Mouse (Mus musculus) forebrain, embryonic 10.5 days (tissue): ENCODE measurements at regions not wholly inside any gene's neighbourhood (a gene's known extent, or its start where the extent isn't known, plus 50 kb on each side); places are given as distances from the start of the nearest gene placed in this dataset.

ENCODE experiments used
- DNase-seq: peaks from one replicate; pipeline ENCODE4 v3.0.0-alpha.2; 2017; ENCODE audit warnings: low spot score; ENCODE audit errors: extremely low spot score
- H3K27ac ChIP-seq: fragments of 300-500 bp; sonication (generic); 2 replicates; pipeline ENCODE4 v1.5.1; 2016; ENCODE audit warnings: mild to moderate bottlenecking
- H3K27me3 ChIP-seq: fragments of 300-500 bp; sonication (generic); 2 replicates; pipeline ENCODE4 v1.6.1; 2016; ENCODE audit warnings: mild to moderate bottlenecking; ENCODE audit not compliant: poor library complexity, severe bottlenecking
- H3K36me3 ChIP-seq: fragments of 300-500 bp; sonication (generic); replicated peaks from 2 replicates; pipeline ENCODE4 v1.6.1; 2016; ENCODE audit warnings: mild to moderate bottlenecking, moderate library complexity
- H3K4me1 ChIP-seq: fragments of 300-500 bp; sonication (generic); 2 replicates; pipeline ENCODE4 v1.6.1; 2016
- H3K4me3 ChIP-seq: fragments of 300-500 bp; sonication (generic); 2 replicates; pipeline ENCODE4 v1.5.1; 2016; ENCODE audit warnings: mild to moderate bottlenecking, moderate library complexity
- H3K9me3 ChIP-seq: fragments of 300-500 bp; sonication (generic); 2 replicates; pipeline ENCODE4 v1.6.1; 2016; ENCODE audit warnings: mild to moderate bottlenecking, moderate library complexity
- WGBS: fragments of 180-500 bp; shearing (Covaris S2); methylation state at CpG from one replicate; pipeline ENCODE4 v1.1.7; 2016; 5-methylcytosine and 5-hydroxymethylcytosine counted together

DNA sequence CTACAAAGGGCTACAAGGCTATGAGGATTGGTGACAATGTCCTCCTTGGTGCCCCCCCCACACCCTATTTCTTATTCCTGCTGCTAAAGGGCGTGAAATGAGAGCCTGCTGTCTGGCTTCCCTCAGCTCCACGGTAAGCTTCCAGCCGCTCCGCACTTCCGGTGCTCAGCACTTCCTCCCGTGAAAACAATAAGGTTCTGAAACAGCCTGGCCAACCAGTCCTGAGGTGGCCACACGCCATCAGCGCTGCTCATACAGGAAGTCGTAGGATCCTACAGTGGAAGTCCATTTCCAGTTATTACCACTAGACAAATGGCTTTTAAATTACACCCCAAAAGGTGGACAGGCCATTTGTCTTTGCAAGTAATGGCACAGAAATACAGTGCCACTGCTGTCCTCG lies 188.8 kb upstream of the Six2 start:
- peak overlapping the region; percentile 16; the same call in 1 of the 2 replicates for H3K27ac ChIP-seq
- peaks cover 78% of the 10 kb centered on the region for H3K27me3 ChIP-seq
- no peaks in the 10 kb centered on the region for H3K36me3 ChIP-seq
- no peaks in the 10 kb centered on the region for H3K9me3 ChIP-seq
- peaks cover 59% of the 10 kb centered on the region for H3K4me1 ChIP-seq
- no peak overlapping the region for H3K4me3 ChIP-seq
- no peak for DNase-seq
- 67% methylated on average over 10 of the region's 10 CpGs for WGBS

DNA sequence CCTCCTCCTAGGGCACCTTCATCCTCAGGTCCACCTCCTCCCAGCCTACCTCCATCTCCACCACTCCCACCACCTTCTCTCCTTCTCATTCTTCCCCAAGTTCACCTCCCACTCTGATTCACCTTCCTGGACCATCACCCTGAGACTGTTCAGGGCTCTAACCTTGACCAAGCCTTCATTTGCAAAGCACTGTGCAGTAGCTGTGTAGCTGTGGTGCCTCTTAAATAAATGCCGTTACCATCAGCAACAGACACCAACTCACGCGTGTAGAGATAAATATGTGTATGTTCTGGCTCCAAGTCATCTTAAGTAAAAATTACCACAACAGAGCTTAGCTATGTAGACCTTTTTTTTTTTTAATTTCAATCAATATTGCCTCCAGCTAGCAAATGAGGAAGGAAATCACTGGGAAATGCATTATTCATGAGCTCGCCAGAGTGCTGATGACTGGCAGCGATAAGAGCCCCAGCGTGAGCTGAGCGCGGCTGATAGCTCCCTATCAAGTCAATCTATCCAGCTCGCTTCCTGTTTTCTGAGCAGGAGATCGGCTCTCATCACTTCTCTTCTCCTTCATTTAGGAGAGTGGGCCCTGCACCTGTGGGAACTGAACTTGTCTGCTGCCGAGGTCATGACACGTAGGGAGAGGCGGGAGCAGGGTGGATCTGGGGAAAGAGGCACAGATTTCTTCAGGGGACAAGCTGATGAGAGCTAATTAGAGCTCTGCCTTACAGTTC lies 185.9 kb upstream of the Six2 start:
- H3K4me3 ChIP-seq, result peak overlapping the region; percentile 40
- H3K9me3 ChIP-seq, result no peaks in the 10 kb centered on the region
- no peaks in the 10 kb centered on the region for H3K36me3 ChIP-seq
- DNase-seq, result peak; percentile 34
- peaks cover 73% of the 10 kb centered on the region for H3K4me1 ChIP-seq
- WGBS, result 18% methylated on average over 13 of the region's 13 CpGs
- H3K27ac ChIP-seq, result peak overlapping the region; percentile 58; the same call in 1 of the 2 replicates
- peaks cover 85% of the 10 kb centered on the region for H3K27me3 ChIP-seq

DNA sequence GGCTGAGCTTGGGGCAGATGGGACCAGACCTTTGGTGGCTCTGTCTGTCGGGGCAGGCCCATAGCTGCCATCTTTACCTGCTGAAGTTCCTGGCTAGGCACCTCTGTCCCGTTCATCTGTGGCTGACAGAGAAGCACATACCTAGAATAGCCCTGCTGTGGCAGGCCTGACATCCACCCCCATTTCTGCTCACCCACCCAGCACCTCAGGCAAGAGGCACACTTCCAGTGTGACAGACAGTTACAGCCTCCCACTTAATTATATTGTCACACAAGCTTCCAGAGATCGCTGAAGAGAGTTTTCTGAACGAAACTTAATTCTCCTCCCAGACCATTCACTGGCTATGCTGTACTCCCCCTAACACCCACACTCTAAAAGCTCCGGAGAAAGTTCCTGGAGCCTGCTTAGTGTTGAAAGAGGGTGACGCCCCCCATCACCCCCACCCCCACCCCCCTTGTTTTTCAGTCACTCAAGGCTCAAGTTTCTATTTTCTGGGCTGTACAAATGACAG lies 184.9 kb upstream of the Six2 start:
- no peak for DNase-seq
- Histone ChIP-seq H3K9me3 (no peaks in the 10 kb centered on the region), H3K27ac (peak overlapping the region; percentile 11; the same call in 1 of the 2 replicates), H3K4me1 (peaks cover 84% of the 10 kb centered on the region), H3K27me3 (peaks cover 82% of the 10 kb centered on the region), H3K4me3 (no peak overlapping the region), H3K36me3 (no peaks in the 10 kb centered on the region)
- 56% methylated on average over 6 of the region's 6 CpGs for WGBS

DNA sequence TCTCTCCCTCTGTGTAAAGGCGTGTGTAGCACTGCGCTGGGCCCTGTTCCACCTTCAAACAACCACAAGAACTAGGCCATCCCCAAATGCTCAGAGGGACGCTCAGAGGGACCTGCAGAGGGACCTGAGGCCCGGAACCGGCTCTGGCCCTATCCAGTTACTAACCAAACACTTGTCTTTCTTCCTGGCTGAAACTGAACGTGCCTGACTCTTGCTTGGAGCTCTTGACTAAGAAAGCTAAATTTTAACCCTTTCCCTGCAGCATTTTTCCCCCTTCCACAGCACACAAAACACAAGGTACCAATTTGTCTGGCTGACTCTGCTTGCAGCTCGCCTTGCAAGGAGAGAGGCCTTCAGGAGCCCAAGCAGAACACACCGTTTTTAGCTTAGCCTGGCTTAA lies 182.3 kb upstream of the Six2 start:
- Histone ChIP-seq H3K9me3 (no peaks in the 10 kb centered on the region), H3K27ac (peak overlapping the region; percentile 37; the same call in 1 of the 2 replicates), H3K27me3 (peaks cover 64% of the 10 kb centered on the region), H3K4me1 (peaks cover 76% of the 10 kb centered on the region), H3K4me3 (no peak overlapping the region), H3K36me3 (no peaks in the 10 kb centered on the region)
- DNase-seq, result no peak
- WGBS, result 43% methylated on average over 8 of the region's 8 CpGs

DNA sequence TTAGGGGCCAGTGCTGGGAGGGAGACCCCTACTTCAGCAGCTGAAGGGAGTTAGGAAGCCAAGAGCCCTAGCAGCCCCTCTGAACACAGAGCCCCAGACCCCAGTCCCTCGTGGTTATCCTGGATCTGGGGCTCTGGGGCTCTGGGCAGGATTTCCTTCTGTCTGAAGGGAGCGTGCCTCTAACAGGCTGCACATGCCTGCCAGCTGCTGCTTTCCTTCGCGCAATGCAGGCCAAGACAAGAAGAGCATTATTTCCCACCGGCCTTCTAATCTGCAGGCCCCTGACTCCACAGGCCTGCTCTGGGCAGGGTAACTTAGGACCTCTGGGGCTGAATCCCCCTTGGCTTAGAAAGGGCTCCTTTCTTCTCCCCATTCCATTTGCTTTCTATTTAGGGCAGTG lies 181.1 kb upstream of the Six2 start:
- DNase-seq, result no peak
- Histone ChIP-seq H3K27ac (peak overlapping the region; percentile 73), H3K4me3 (no peak overlapping the region), H3K27me3 (peaks cover 54% of the 10 kb centered on the region), H3K4me1 (peaks cover 65% of the 10 kb centered on the region), H3K9me3 (no peaks in the 10 kb centered on the region), H3K36me3 (no peaks in the 10 kb centered on the region)
- 35% methylated on average over 5 of the region's 5 CpGs for WGBS

DNA sequence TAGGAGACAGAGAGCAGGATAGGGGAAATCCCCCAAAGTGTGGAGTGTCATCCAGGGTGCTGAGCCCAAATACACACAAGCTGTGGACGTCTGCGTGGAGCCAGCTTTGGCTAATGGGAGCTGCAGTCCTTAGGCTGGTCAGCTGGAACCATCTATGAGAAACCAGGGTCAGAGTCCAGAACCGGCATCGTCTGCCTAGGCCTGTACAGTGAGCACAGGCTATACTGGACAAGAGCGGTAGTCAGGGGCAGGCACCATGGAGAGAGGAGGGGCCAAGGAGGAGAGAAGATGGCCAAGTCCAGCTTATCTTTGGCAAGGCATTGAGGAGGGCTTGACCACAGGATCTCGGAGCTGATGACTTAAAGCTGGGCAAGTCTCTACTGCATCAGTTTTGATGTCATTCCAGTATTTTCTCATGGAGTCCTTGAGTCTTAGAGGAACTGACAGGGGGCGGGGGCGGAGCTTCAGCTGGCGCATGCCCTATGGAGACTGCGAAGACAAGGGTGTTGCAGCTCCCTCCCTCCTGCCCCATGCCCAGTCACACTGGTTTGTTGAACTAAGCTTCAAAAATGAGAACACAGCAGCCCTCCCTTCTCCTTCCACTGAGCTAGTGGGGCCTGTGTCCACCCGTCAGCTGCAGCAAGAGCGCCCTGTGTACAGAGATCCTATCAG lies 180.0 kb upstream of the Six2 start:
- peak overlapping the region; percentile 40; the same call in 1 of the 2 replicates for H3K27ac ChIP-seq
- 84% methylated on average over 12 of the region's 12 CpGs for WGBS
- H3K4me1 ChIP-seq, result peaks cover 54% of the 10 kb centered on the region
- peaks cover 43% of the 10 kb centered on the region for H3K27me3 ChIP-seq
- no peaks in the 10 kb centered on the region for H3K36me3 ChIP-seq
- no peak overlapping the region for H3K4me3 ChIP-seq
- DNase-seq, result no peak
- H3K9me3 ChIP-seq, result no peaks in the 10 kb centered on the region

DNA sequence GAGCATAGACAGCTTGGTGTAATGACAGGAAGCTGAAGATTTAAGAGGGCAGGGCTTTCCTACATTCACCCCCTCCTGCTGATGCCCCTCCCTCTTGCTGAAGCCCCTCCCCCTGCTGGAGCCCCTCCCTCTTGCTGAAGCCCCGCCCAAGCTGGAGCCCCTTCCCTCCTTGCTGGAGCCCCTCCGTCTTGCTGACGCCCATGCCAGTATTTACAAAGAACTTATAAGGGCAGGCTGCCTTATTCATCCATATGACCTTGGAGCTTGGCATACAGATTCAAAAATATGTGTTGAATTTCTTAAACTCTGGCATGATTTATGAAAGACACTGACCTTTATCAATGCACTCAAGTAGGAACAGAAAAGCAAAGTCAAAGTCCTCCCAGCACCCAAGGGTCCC lies 178.5 kb upstream of the Six2 start:
- no peak for DNase-seq
- WGBS, result 78% methylated on average over 3 of the region's 3 CpGs
- Histone ChIP-seq H3K4me1 (peaks cover 41% of the 10 kb centered on the region), H3K9me3 (no peaks in the 10 kb centered on the region), H3K27me3 (peaks cover 33% of the 10 kb centered on the region), H3K36me3 (no peaks in the 10 kb centered on the region), H3K4me3 (no peak overlapping the region), H3K27ac (no peak overlapping the region)

DNA sequence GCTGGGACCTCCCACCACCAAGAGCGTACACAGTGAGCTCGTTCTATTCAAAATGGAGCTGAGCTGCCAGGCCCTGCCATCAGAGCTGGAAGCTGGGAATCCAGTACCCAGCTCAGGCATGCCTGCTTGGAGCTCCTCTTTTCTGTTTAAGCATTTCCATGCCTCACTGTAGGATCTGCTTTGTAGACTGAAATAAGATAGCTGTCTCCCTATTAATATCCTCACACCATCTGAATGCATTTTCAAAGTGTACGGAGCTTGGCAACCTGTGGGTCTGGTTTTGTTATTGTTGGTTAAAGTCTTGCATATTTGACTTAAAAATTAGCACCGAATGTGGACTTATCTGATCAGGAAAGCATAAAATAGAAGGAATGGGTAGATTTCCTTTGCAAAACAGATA lies 177.9 kb upstream of the Six2 start:
- peaks cover 34% of the 10 kb centered on the region for H3K4me1 ChIP-seq
- 90% methylated on average over 4 of the region's 4 CpGs for WGBS
- no peak for DNase-seq
- no peak overlapping the region for H3K27ac ChIP-seq
- peaks cover 27% of the 10 kb centered on the region for H3K27me3 ChIP-seq
- H3K36me3 ChIP-seq, result no peaks in the 10 kb centered on the region
- no peaks in the 10 kb centered on the region for H3K9me3 ChIP-seq
- H3K4me3 ChIP-seq, result no peak overlapping the region

DNA sequence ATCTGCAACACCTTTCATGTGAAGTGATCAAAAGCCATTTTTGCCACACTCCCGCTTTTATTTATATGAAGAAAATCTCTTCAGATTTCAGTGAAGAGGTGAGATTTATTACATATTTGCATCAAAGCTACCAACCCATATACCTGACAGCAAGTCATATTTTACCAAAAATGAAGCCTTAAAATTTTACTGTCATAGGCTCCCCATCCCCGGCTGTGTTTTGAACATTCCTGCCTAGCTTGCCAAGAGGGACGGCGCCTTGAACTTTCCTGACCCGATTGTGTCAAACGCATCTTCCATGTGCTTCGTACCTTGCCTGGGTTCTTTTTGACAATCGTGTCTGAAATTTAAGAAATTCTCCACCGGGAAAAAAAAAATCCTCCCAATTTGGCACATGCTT lies 173.3 kb upstream of the Six2 start:
- H3K9me3 ChIP-seq, result no peaks in the 10 kb centered on the region
- no peaks in the 10 kb centered on the region for H3K36me3 ChIP-seq
- no peak overlapping the region for H3K4me3 ChIP-seq
- H3K4me1 ChIP-seq, result peaks cover 20% of the 10 kb centered on the region
- H3K27me3 ChIP-seq, result peaks cover 15% of the 10 kb centered on the region
- WGBS, result 84% methylated on average over 9 of the region's 9 CpGs
- no peak overlapping the region for H3K27ac ChIP-seq
- DNase-seq, result no peak

DNA sequence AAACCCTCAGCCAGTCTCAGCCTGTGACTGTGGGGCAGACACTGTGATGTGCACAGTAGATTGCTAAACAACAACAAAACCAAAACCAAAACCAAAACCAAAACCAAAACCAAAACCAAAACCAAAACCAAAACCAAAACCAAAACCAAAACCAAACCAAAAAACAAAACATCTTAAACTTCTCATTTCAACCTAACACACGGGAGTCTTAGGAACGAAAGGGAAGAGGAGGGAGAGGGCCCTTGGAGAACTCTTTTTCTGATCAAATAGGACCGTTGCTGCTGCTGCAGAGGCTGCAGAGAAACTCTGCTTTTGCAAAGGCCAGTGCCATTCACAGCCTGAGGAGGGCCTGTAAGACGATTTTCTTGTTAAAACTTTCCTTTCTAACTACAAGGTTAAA lies 172.7 kb upstream of the Six2 start:
- H3K9me3 ChIP-seq, result no peaks in the 10 kb centered on the region
- H3K36me3 ChIP-seq, result no peaks in the 10 kb centered on the region
- no peak overlapping the region for H3K4me3 ChIP-seq
- peaks cover 22% of the 10 kb centered on the region for H3K4me1 ChIP-seq
- H3K27me3 ChIP-seq, result peaks cover 15% of the 10 kb centered on the region
- H3K27ac ChIP-seq, result no peak overlapping the region
- DNase-seq, result no peak
- WGBS, result 67% methylated on average over 4 of the region's 4 CpGs

DNA sequence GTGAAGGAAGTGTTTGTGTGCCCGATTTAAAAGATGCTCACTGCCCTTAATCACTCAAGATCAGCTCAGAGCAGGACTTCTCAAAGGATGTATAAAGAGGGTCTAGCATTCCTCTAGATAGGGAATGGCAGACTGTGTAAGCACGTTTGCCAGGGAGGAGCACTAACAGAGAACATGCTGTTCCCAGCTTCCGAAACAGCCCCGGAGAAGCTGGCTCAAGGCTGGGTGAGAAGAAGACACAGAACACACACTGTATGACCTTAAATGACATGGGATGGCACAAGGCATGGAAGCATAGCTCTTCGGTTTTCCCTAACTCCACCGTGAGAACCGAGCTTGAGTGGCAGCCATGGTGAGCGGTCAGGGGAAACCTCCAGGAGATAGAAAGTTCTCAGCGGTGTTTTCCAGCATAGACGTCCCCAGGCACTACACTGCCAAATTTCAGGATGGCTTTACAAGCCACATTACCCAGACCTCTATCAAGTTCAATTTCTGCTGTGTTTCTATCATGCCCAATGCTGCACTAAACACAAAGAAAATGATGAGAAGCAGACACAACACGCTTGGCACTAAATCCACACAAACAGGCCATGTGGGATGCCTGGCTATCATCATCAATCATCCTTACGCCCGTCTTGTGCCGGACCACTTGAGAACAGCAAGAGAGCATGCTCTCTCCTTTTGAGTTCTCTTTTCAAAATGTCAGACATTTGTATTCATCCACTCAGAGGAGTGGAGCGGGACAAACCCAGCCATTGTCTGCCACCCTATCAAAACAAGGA lies 172.0 kb upstream of the Six2 start:
- no peak overlapping the region for H3K27ac ChIP-seq
- no peak for DNase-seq
- no peak overlapping the region for H3K4me3 ChIP-seq
- WGBS, result 93% methylated on average over 15 of the region's 15 CpGs
- peaks cover 22% of the 10 kb centered on the region for H3K4me1 ChIP-seq
- no peaks in the 10 kb centered on the region for H3K36me3 ChIP-seq
- peaks cover 15% of the 10 kb centered on the region for H3K27me3 ChIP-seq
- no peaks in the 10 kb centered on the region for H3K9me3 ChIP-seq

DNA sequence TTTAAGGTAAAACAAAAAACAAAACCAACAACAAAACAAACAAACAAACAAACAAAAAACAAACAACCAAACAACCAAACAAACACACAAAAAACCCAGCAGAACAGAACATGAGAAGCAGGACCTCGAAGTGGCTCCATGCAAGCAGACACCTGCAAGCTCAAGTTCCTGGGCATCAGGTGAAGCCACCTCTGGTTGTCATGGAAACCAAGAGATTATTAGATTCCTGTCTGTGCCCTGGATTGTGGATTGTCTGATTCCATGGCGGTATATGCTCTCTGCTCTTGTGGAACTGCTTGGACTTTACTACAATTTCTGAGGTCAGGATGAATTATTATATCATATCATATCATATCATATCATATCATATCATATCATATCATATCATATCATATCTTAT lies 170.4 kb upstream of the Six2 start:
- H3K27ac ChIP-seq, result no peak overlapping the region
- no peaks in the 10 kb centered on the region for H3K36me3 ChIP-seq
- peak overlapping the region; percentile 21; the same call in 1 of the 2 replicates for H3K4me3 ChIP-seq
- WGBS, result 85% methylated on average over 2 of the region's 2 CpGs
- H3K27me3 ChIP-seq, result peaks cover 15% of the 10 kb centered on the region
- H3K4me1 ChIP-seq, result peaks cover 22% of the 10 kb centered on the region
- H3K9me3 ChIP-seq, result no peaks in the 10 kb centered on the region
- DNase-seq, result no peak
